Mouse (Mus musculus) bone marrow macrophage, adult 2 months (primary cell): Measurements from ENCODE around the gene Pax7.

Experiments
- CTCF ChIP-seq: IDR thresholded peaks from 2 replicates; pipeline ENCODE4 v1.5.1; 2012; ENCODE audit warnings: low read depth, mild to moderate bottlenecking, low read length, moderate library complexity
- POLR2A ChIP-seq: IDR thresholded peaks from 2 replicates; pipeline ENCODE4 v1.6.1; 2012; ENCODE audit warnings: mild to moderate bottlenecking, low read depth, low read length, borderline replicate concordance

DNA sequence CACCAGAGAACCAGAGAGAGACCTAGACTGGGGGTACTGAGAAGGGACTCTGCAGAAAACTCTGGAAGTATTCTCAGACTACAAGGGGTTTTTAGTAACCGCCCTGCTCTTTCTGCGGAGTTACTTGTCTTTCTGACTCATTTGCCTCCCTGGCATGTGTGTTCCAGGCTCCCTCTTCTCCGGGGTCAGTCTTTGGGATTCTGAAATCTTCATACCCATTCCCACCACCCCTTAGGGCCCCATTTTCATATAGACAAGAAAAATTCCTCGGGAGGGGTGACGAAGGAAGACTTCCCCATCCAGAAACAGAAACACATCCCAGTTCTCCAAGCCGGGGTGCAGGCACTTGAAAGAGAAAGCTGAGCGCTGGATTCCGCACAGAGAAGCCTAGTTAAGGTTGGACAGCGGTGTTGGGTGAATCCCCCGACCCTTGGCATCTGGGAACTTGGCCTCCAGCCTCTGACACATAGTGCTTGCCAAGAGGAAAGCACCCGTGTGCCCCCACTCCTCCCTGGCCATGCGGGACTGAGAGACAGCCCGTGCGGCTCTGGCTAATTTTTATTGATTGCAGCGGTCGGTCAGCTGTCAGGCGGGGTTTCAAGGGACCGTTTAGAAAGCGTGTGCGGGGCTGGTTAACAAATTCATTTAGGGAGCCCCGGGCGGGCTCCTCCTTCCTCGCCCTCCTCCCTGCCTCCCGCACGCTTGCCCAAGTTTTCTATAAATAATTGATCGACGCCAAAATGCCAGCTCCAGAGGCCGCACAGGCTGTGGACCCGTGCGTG, 5.6 kb downstream of the Pax7 start:
- TF ChIP-seq POLR2A: no peak
- TF ChIP-seq CTCF: no peak
